Mouse (Mus musculus): ENCODE measurements around the gene Smg7. TPM values are rescaled to one million over a fixed set of nuclear protein-coding genes. Genes with fewer than 3 reads are reported as not detected.

Gene Smg7
- polyA plus RNA-seq, 1 experiment from 2014 or later = 25.9 TPM

- no peak for ATAC-seq (ENCODE audit: insufficient number of reproducible peaks, low FRiP score, low TSS enrichment, low read depth)
- Histone ChIP-seq H3K9ac (no peak overlapping the region), H3K4me2 (no peak overlapping the region), H3K4me3 (no peak overlapping the region), H3K36me3 (no peaks in the 10 kb centered on the region), H3K9me3 (no peaks in the 10 kb centered on the region), H3K4me1 (peaks cover 4% of the 10 kb centered on the region), H3K27me3 (no peaks in the 10 kb centered on the region), H3K27ac (no peak overlapping the region)
- WGBS = 76% methylated on average over 9 of the region's 9 CpGs
These were observed 104.3 kb downstream of the Smg7 start for GRCm38 (mm10) chr1:152798125-152798524.

GRCm38 (mm10) chr1:152796683-152797263 is 105.7 kb downstream of the Smg7 start:
- Histone ChIP-seq H3K9ac (no peak overlapping the region), H3K27ac (no peak overlapping the region), H3K9me3 (no peaks in the 10 kb centered on the region), H3K4me3 (no peak overlapping the region), H3K27me3 (no peaks in the 10 kb centered on the region), H3K4me2 (no peak overlapping the region), H3K4me1 (peaks cover 9% of the 10 kb centered on the region), H3K36me3 (no peaks in the 10 kb centered on the region)
- no peak for ATAC-seq (ENCODE audit: insufficient number of reproducible peaks, low FRiP score, low TSS enrichment, low read depth)
- 72% methylated on average over 8 of the region's 8 CpGs for WGBS

GRCm38 (mm10) chr1:152795688-152796255 is 106.7 kb downstream of the Smg7 start:
- Histone ChIP-seq H3K4me2 (no peak overlapping the region), H3K4me1 (peaks cover 12% of the 10 kb centered on the region), H3K36me3 (no peaks in the 10 kb centered on the region), H3K9me3 (no peaks in the 10 kb centered on the region), H3K4me3 (no peak overlapping the region), H3K9ac (no peak overlapping the region), H3K27ac (no peak overlapping the region), H3K27me3 (no peaks in the 10 kb centered on the region)
- 72% methylated on average over 8 of the region's 8 CpGs for WGBS
- ATAC-seq (ENCODE audit: insufficient number of reproducible peaks, low FRiP score, low TSS enrichment, low read depth) = no peak

- no peak overlapping the region for H3K9ac ChIP-seq
- 0 out of 2 replicates have a peak, but pooled peaks have one; percentile 14 for ATAC-seq (ENCODE audit: insufficient number of reproducible peaks, low FRiP score, low TSS enrichment, low read depth)
- H3K36me3 ChIP-seq = no peaks in the 10 kb centered on the region
- H3K4me1 ChIP-seq = peaks cover 14% of the 10 kb centered on the region
- H3K4me3 ChIP-seq = no peak overlapping the region
- H3K4me2 ChIP-seq = no peak overlapping the region
- H3K27me3 ChIP-seq = no peaks in the 10 kb centered on the region
- H3K9me3 ChIP-seq = no peaks in the 10 kb centered on the region
- 64% methylated on average over 6 of the region's 6 CpGs for WGBS
- H3K27ac ChIP-seq = no peak overlapping the region
These were observed 108.8 kb downstream of the Smg7 start for GRCm38 (mm10) chr1:152793495-152794130.

GRCm38 (mm10) chr1:152792736-152793494 is 109.5 kb downstream of the Smg7 start:
- no peaks in the 10 kb centered on the region for H3K9me3 ChIP-seq
- no peak overlapping the region for H3K4me3 ChIP-seq
- H3K4me1 ChIP-seq = peaks cover 14% of the 10 kb centered on the region
- H3K36me3 ChIP-seq = no peaks in the 10 kb centered on the region
- peak overlapping the region; percentile 54 for H3K27ac ChIP-seq
- H3K27me3 ChIP-seq = no peaks in the 10 kb centered on the region
- no peak overlapping the region for H3K4me2 ChIP-seq
- 54% methylated on average over 12 of the region's 12 CpGs for WGBS
- ATAC-seq (ENCODE audit: insufficient number of reproducible peaks, low FRiP score, low TSS enrichment, low read depth) = no peak
- H3K9ac ChIP-seq = no peak overlapping the region

GRCm38 (mm10) chr1:152791269-152791668 is 111.2 kb downstream of the Smg7 start:
- H3K9me3 ChIP-seq = no peaks in the 10 kb centered on the region

GRCm38 (mm10) chr1:152790821-152791220 is 111.6 kb downstream of the Smg7 start:
- Histone ChIP-seq H3K4me2 (no peak overlapping the region; the same call in 1 of the 2 replicates), H3K9me3 (no peaks in the 10 kb centered on the region), H3K4me1 (peaks cover 14% of the 10 kb centered on the region), H3K36me3 (no peaks in the 10 kb centered on the region), H3K9ac (no peak overlapping the region), H3K27ac (no peak overlapping the region), H3K4me3 (no peak overlapping the region), H3K27me3 (no peaks in the 10 kb centered on the region)
- ATAC-seq (ENCODE audit: insufficient number of reproducible peaks, low FRiP score, low TSS enrichment, low read depth) = no peak
- WGBS = 12% methylated on average over 6 of the region's 6 CpGs

More at GRCm38 (mm10) chr1:152791269-152791668, 111.2 kb downstream of the Smg7 start:
- H3K27me3 ChIP-seq = no peaks in the 10 kb centered on the region
- no peak overlapping the region for H3K27ac ChIP-seq
- no peak overlapping the region for H3K4me2 ChIP-seq
- no peak for ATAC-seq (ENCODE audit: insufficient number of reproducible peaks, low FRiP score, low TSS enrichment, low read depth)
- no peaks in the 10 kb centered on the region for H3K36me3 ChIP-seq
- no peak overlapping the region for H3K9ac ChIP-seq
- H3K4me1 ChIP-seq = peaks cover 14% of the 10 kb centered on the region
- H3K4me3 ChIP-seq = no peak overlapping the region
- 33% methylated on average over 4 of the region's 4 CpGs for WGBS

GRCm38 (mm10) chr1:152790254-152790653 is 112.2 kb downstream of the Smg7 start:
- WGBS = 10% methylated on average over 12 of the region's 12 CpGs
- Histone ChIP-seq H3K4me3 (no peak overlapping the region), H3K4me1 (peaks cover 14% of the 10 kb centered on the region), H3K27ac (no peak overlapping the region), H3K36me3 (no peaks in the 10 kb centered on the region), H3K27me3 (no peaks in the 10 kb centered on the region), H3K4me2 (no peak overlapping the region; the same call in 1 of the 2 replicates), H3K9ac (no peak overlapping the region), H3K9me3 (no peaks in the 10 kb centered on the region)
- ATAC-seq (ENCODE audit: insufficient number of reproducible peaks, low FRiP score, low TSS enrichment, low read depth) = no peak

- Histone ChIP-seq H3K36me3 (no peaks in the 10 kb centered on the region), H3K4me3 (no peak overlapping the region), H3K9me3 (no peaks in the 10 kb centered on the region), H3K4me2 (no peak overlapping the region), H3K27ac (no peak overlapping the region), H3K27me3 (no peaks in the 10 kb centered on the region), H3K4me1 (peaks cover 14% of the 10 kb centered on the region), H3K9ac (no peak overlapping the region)
- 38% methylated on average over 4 of the region's 4 CpGs for whole genome bisulfite sequencing
- no peak for ATAC-seq (ENCODE audit: insufficient number of reproducible peaks, low FRiP score, low TSS enrichment, low read depth)
These were observed 114.3 kb downstream of the Smg7 start for GRCm38 (mm10) chr1:152788121-152788660.
